Mouse (Mus musculus) lung, adult 2 months (tissue): ENCODE results near the gene R3hdm2. TPM values are rescaled to one million over a fixed set of nuclear protein-coding genes. Genes with fewer than 3 reads are reported as not detected.

ENCODE experiments used
- DNase-seq: peaks from one replicate; pipeline ENCODE4 v3.0.0; 2022
- H3K4me1 ChIP-seq: fragments of 200-500 bp; 2 replicates; pipeline ENCODE4 v1.6.1; 2011; ENCODE audit warnings: low read length; ENCODE audit not compliant: control insufficient read depth, insufficient read depth
- H3K4me3 ChIP-seq: fragments of 200-500 bp; replicated peaks from 2 replicates; pipeline ENCODE3; 2011; ENCODE audit warnings: low read depth, mild to moderate bottlenecking, control low read depth, low read length; ENCODE audit errors: extremely low read depth
- CTCF ChIP-seq: fragments of 200-500 bp; IDR thresholded peaks from 2 replicates; pipeline ENCODE4 v1.5.1; 2011; ENCODE audit warnings: mild to moderate bottlenecking, low read length, control low read depth; ENCODE audit not compliant: insufficient read depth
- POLR2A ChIP-seq: fragments of 200-500 bp; IDR thresholded peaks from 2 replicates; pipeline ENCODE4 v1.6.1; 2011; ENCODE audit warnings: low read depth, mild to moderate bottlenecking, control low read depth, low read length, borderline replicate concordance; ENCODE audit errors: extremely low read depth
- WGBS: fragments of 180-500 bp; shearing (Covaris S2); methylation state at CpG from one replicate; pipeline ENCODE4 v1.1.7; 2018; 5-methylcytosine and 5-hydroxymethylcytosine counted together
- polyA plus RNA-seq: library from polyadenylated mRNA; depleted of rRNA; stranded (reverse); fragments of >200 nt; gene quantifications from 2 replicates; pipeline ENCODE4 v1.2.3, GENCODE M21; 2012

Gene R3hdm2
- polyA plus RNA-seq, 1 experiment = 129 TPM

- Histone ChIP-seq H3K4me1 (no peaks in the 10 kb centered on the region), H3K4me3 (no peak overlapping the region)
- DNase-seq = no peak
- WGBS = 82% methylated on average over 9 of the region's 9 CpGs
- TF ChIP-seq CTCF (no peak), POLR2A (no peak)
Observed at GRCm38 (mm10) chr10:127352187-127352586, 27.9 kb upstream of the R3hdm2 start.

DNA sequence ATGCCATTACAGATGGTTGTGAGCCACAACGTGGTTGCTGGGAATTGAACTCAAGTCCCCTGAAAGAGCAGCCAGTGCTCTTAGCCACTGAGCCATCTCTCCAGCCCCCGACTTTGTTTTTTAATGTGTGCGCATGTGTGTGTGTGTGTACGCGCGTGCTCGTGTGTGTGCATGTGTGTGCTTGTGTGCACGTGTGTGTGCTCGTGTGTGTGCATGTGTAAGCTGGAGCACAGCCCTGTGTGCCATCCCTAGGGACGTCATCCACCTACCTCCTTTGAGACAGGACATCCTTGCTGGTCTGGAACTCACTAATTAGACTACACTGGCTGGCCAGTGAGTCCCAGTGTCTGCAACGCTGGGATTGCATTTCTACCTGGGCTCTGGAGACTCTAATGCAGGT, 27.4 kb upstream of the R3hdm2 start:
- WGBS = 86% methylated on average over 11 of the region's 11 CpGs
- no peak overlapping the region for H3K4me3 ChIP-seq
- no peak for TF ChIP-seq CTCF
- TF ChIP-seq POLR2A = no peak
- H3K4me1 ChIP-seq = no peaks in the 10 kb centered on the region
- no peak for DNase-seq

DNA sequence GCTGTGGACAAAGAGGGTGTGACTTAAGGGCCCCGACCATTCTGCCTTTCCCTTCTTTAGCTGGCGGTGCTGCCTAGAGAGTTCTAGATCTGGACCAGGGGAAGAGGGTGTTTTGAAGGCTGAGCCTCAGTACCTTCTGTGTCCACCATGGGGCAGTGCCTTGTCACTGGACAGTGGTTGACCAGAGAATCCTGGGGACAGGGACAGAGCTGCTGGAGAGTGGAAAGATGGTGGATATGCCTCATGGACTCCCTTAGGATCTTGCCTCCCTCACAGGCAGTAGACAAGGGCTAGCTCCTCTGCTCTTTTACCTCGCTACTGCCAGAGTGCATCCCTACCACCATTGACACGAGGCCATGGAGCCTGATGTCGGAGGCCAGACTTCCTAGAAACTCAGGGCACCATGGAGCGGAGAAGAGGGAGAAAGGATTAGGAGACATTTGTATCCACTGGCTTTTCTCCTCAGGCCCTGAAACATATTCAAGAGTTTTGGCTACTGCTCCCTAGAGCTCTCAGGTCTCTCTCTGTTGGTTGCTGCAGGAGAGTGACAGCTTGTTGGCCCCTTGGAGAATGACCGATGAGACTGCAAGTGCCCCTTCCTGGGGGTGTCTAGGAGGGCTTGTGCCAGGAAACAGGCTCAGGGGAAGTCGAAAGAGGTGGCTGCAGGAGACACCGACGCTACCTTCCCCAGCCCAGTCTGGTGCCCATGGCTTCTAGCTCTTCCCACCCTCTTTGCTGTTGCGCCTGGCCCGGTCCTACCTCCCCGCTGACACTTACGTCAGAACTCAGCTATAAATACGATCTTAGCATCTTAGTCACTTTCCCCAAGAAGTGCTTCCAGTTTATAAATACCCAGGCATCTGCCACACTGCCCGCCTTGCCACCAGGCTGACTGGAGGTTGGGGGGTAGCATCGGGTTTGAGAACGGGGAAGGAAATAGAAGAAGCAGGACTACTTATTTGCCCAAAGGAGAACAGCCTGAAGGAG, 25.9 kb upstream of the R3hdm2 start, which contains the start of gene Inhbe:
Gene Inhbe, minus strand, starts transcription at position 503 of the 987 bp plus-strand sequence.
- WGBS = 59% methylated on average over 18 of the region's 18 CpGs
- Histone ChIP-seq H3K4me3 (no peak within 1 kb of the TSS), H3K4me1 (no peaks in the 10 kb centered on the region)
- DNase-seq = no peak
- TF ChIP-seq POLR2A (no peak), CTCF (peak; percentile 27; the same call in 1 of the 2 replicates)

DNA sequence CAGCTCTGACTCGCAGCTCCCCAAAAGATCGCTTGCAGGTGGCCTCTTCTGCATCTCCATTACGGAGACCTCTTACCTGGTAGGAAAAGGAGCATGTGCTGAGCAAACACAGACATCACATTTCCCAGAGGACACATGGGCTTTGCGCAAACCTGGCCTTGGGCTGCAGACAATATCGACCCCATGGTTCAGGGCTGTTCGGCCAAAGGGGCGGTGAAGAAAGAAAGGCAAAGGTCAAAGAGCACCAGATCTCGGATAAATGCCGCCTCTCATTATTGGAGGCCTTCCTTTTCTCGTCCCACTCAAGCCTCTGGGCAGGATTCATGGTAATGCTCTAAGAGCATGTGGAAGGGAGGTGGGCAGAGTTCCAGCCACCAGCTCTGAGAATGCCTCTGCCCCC, 24.8 kb upstream of the R3hdm2 start:
- Histone ChIP-seq H3K4me3 (no peak overlapping the region), H3K4me1 (no peaks in the 10 kb centered on the region)
- TF ChIP-seq POLR2A = no peak
- TF ChIP-seq CTCF = no peak
- 68% methylated on average over 10 of the region's 10 CpGs for WGBS
- no peak for DNase-seq

GRCm38 (mm10) chr10:127360714-127361113, 19.4 kb upstream of the R3hdm2 start:
- Histone ChIP-seq H3K4me3 (no peak overlapping the region), H3K4me1 (no peaks in the 10 kb centered on the region)
- WGBS = 72% methylated on average over 3 of the region's 3 CpGs
- no peak for TF ChIP-seq CTCF
- no peak for TF ChIP-seq POLR2A
- no peak for DNase-seq

- TF ChIP-seq CTCF = no peak
- no peak for TF ChIP-seq POLR2A
- DNase-seq = no peak
- WGBS = 80% methylated on average over 5 of the region's 5 CpGs
- no peak overlapping the region for H3K4me3 ChIP-seq
- no peaks in the 10 kb centered on the region for H3K4me1 ChIP-seq
Observed at GRCm38 (mm10) chr10:127367116-127367515, 13.0 kb upstream of the R3hdm2 start.

DNA sequence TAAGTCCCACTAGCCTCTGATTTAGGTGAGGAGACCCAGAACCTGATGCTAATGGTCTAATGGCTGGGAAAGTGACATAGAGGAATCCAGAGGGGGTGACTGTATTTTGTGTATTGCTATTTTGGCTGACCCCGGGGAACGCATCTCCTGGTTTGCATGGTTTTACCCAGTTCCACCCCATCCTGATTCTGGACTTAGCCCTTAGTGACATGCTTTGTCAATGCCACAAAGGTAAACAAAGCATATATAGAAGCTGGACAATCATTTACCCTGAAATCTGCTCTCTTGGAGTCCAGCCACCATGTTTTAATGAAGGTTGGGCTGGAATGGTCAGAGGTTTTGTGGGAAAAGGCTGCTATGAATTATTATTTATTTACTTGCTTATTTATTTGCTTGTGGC, 11.9 kb upstream of the R3hdm2 start:
- Histone ChIP-seq H3K4me1 (no peaks in the 10 kb centered on the region), H3K4me3 (no peak overlapping the region)
- no peak for DNase-seq
- TF ChIP-seq POLR2A (no peak), CTCF (no peak)
- WGBS = 79% methylated on average over 2 of the region's 2 CpGs

DNA sequence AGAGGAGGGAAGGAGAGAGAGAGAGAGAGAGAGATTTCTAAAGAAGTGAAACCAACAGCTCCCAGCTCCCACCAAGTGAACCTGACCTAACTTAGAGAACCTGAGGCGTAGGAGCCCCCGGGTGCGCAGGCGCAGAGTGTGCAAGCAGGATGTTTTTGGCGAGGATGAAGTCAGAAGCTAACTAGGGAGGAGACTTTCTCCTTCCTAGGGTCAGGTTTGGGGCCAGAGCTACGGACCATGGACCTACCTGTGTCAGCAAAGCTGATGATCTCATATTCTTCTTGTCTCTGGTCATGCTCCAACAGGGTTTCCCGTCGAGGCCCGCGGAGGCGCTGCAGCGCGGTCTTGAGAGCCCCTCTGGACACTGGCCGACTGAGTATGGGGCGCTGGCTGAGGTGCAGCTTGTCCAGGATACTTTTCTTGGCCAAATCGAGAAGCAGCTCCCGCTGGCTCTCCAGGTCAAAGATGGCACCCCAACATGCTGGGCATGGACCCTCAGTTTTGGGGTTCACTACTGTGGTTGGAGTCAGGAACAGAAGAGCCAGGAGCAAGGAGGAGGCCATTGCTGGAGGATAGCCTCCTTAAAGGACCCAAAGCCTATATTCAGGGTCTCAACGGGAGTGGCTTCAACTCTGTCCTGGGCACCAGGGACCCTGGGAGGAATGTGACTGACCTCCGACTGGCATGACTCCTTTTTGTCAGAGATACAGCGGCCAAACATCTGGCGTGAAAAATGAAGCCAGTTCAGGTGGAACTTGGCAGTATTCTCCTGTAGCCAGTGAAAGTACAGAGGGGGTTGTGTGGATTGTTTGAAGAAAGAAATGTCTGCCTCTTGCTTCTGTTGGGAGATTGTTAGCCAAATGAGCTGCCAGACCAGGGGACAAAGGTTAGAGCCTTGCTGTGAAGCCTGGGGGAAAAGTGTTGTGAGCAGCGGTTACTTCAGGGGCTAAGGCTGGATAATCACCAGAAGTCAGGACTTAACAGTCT, 10.0 kb upstream of the R3hdm2 start, which contains the start of gene Inhbc:
Gene Inhbc, minus strand, starts transcription at position 598 of the 987 bp plus-strand sequence.
- DNase-seq = no peak
- H3K4me1 ChIP-seq = no peaks in the 10 kb centered on the region
- no peak within 1 kb of the TSS for H3K4me3 ChIP-seq
- WGBS = 74% methylated on average over 22 of the region's 22 CpGs
- TF ChIP-seq POLR2A (no peak), CTCF (no peak)

GRCm38 (mm10) chr10:127371023-127371422, 9.1 kb upstream of the R3hdm2 start:
- TF ChIP-seq POLR2A (no peak), CTCF (no peak)
- 73% methylated on average over 2 of the region's 2 CpGs for WGBS
- H3K4me1 ChIP-seq = no peaks in the 10 kb centered on the region
- no peak overlapping the region for H3K4me3 ChIP-seq
- DNase-seq = no peak
